Mouse (Mus musculus) liver, embryonic 14.5 days (tissue): ENCODE results near the gene Tmprss4.

ENCODE experiments used
- CTCF ChIP-seq: IDR thresholded peaks from 2 replicates; pipeline ENCODE4 v1.5.1; 2016; ENCODE audit warnings: antibody characterized with exemption, low read depth, control low read depth
- EP300 ChIP-seq: IDR thresholded peaks from 2 replicates; pipeline ENCODE4 v1.6.1; 2016; ENCODE audit warnings: antibody characterized with exemption, low read depth

- TF ChIP-seq CTCF (no peak), EP300 (no peak)
These were observed 64.8 kb downstream of the Tmprss4 start for GRCm38 (mm10) chr9:45139082-45139481.
